Mouse (Mus musculus): ENCODE results near the gene Mfge8.

Mfge8 gene

DNA sequence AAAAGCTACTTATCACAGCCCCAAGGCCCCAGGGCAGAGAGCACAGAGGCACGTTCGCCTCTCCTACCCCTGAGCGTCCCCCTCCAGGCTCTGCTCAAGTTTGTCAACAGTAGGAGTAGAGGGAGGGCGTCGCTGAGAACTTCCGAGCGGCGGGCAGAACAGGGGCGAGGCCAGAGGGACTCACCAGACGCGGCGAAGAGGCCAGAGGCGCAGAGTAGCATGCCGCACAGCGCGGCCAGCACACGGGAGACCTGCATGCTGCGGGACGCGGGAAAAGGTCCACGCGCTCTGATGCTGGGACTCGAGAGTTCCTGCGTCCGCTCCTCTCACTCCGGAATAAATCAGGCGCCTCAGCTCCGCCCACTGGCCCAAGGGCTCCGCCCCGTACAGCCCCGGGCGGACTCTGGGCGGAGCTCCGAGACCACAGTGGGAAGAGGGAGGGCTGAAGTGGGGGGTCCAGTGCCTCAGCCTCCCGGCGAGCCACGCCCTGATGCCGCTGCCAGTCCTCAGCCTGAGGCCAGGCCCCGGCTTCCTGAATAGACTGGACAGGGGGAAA lies at the start of gene Mfge8:
Mfge8 (minus strand) TSS at position 350 of the 556 bp plus-strand sequence.
- peak; percentile 95 for DNase-seq (ENCODE audit: low spot score)

DNA sequence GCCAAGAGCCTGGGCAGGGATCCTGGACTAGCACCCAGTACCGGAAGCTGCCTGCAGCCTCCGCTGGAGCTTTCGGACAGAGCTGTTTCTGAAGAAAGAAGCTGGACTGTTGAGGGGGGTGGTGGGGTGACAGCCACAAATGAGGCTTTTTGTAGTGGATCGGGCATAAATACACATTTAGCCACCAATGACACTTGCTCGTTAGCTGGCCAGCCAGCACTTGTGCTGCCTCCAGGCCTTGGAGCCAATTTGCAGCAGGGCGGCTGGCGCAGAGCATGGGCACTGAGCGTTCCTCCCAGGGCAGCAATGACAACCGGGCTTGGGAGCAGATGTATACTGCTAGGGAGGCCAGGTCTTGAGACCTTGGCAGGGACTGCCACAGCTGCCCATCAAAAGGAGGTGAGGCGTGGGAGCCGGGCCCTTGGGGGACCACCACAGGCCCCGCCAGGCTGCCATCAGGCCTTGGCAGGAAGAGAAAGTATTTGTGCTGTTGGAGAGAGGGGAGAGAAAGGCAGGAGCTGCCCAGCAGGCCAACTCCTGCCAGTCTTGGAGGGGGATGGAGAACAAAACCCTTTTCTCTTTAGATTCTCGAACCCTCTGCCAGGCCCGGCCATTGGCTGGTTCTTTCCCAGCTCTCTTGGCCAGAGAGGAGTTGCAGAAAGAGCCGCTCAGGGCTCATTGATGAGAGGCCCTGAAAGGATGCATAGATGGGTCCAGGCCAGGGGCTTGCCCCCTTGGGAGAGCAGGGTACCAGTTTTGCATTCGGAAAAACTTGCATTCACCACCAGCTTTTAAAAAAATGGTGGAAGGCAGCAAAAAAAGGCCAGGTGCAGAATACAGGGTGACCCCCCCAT lies 45.9 kb upstream of the Mfge8 start:
- no peak for DNase-seq (ENCODE audit: low spot score)

DNA sequence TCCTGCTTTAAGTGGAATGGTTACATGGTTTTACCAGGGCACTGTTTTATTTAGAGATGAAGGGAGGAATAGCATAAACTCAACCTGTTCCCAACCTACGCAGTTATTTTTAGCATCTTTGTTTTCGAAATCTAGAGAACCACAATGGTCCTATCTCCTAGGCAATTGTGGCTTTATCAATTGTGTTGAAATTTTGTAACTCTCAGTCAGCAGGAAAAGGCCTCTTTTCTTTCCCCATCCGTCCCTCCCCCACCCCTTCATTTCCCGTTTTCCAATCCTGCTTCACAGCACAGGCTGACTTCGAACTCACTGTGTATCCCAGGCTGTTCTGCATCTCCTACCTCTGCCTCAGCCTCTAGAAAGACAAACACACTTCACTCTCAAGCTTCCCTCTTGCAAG lies 45.1 kb upstream of the Mfge8 start:
- DNase-seq (ENCODE audit: low spot score) = no peak

DNA sequence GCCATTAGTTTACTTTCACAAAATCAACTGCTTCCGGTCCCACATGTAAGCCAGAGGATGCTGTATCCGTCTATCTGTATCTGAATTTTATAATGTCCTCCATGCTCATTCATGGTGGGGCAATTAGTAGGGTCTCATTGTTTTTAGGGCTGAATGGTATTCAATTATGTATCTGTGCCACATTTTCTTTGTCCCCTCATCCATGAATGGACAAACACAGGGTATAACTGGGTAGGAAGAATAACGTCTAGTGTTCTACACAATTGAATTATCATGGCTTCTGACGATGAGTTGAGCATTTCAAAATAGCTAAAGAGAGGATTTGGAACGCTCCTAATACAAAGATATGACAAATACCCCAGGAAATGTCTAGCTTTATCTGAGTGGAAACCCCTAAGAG lies 42.6 kb upstream of the Mfge8 start:
- no peak for DNase-seq (ENCODE audit: low spot score)

DNA sequence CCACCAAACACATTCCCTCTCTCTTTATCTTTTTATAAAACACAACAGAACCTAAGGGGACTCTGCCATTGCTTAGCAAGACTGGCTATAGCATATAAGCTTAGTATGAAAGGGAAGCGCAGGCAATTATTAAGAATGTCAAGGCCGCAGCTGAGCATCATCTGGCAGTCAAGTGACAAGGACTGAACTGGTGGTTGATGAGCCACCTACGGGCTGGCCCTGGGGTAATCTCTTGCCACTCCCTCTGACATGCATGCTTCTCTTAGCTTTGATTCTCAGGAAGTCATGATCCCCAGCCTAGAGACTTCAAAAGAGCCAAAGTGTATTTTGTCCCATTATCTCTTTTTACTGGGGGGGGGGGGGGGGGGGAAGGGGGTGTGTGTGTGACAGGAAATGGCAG lies 41.7 kb upstream of the Mfge8 start:
- no peak for DNase-seq (ENCODE audit: low spot score)

DNA sequence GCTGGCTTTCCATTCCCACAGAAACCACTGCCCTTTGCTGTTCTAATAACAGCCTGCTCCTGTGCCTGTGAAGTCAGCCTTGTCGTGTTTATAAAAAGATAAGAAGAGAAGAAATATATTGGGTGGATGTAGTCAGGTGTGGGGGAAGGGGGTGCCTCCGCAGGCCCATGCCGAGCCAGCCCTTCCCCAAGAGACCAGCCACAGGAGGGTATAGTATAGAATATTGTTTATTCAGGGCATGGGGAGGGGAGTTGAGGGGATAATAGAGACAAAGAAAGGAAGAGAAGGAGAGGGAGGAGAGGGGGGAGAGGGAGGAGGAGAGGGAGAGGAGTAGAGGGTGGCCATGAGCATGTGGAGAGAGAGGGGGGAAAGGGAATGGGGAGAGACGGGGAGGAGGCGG lies 40.4 kb upstream of the Mfge8 start:
- no peak for DNase-seq (ENCODE audit: low spot score)

DNA sequence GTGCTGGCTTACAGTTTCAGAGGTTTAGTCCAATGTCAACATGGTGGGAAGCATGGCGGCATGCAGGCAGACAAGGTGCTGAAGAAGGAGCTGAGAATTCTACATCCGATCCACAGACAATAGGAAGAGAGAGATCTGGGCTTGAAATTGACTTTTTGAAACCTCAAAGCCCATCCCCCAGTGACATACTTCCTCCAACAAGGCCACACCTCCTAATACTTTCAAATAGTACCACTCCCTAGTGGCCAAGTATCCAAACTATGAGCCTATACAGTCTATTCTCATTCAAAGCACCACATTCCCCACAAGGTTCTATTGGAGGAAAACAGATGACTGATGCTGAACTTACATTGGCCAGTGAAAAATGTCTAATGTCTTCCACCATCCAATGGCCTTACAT lies 38.7 kb upstream of the Mfge8 start:
- DNase-seq (ENCODE audit: low spot score) = no peak

DNA sequence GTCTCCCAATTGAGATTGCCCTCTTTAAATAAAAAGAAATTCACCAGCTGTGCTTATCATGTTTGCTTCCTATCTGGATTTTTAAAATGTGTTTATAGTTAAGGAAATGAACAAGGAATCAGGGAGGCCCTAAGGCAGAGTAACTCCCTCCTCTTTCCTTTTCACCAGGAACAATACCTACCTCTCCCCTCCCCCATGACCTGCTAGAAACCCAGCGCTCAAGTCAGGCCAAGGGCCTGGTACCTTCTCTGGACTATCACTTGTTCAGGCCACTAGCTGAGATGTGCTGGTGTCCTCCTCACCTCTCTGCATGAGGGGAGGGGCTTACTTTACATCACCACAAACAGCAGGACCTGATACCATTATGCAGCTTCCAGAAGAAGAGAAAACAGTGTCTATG lies 34.6 kb upstream of the Mfge8 start:
- DNase-seq (ENCODE audit: low spot score) = no peak

DNA sequence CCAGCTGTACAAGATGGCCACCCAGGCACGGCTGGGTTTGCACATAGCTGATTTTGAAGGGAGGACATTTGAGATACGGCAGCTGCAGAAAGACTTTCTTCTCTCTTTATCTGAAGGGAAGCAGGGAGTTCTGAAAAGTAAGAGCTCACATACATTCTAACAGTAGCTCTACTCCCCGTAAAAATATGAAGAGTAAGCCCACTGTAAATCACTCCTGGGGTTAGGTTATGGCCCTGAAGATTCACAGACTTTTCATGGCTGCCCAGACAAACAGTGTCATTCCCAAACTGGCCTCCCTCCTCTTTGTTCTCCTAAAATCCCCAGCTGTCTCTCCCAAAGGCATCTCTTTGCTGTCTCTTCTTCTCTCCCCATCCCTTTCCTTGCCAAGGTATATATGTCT lies 24.9 kb upstream of the Mfge8 start:
- DNase-seq (ENCODE audit: low spot score) = no peak

DNA sequence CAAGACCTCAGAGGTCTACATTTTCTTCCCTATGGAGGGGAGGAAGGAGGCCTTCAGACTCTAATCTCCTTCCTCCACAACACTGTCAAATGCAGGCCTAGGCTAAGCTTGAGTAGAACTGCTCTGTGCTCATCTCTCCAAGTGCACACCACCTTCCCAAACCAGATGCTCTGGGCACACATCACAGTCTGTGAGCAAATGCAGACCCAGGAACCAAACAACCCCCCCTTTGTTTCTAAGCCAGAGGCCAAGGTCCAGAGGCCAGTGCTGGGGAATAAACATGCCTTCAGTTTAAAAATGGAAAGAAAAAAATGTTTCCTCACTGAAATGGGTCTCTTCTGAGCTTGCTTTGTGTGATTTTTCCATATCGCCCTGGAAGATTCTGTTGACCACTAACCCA lies 22.9 kb upstream of the Mfge8 start:
- DNase-seq (ENCODE audit: low spot score) = no peak

DNA sequence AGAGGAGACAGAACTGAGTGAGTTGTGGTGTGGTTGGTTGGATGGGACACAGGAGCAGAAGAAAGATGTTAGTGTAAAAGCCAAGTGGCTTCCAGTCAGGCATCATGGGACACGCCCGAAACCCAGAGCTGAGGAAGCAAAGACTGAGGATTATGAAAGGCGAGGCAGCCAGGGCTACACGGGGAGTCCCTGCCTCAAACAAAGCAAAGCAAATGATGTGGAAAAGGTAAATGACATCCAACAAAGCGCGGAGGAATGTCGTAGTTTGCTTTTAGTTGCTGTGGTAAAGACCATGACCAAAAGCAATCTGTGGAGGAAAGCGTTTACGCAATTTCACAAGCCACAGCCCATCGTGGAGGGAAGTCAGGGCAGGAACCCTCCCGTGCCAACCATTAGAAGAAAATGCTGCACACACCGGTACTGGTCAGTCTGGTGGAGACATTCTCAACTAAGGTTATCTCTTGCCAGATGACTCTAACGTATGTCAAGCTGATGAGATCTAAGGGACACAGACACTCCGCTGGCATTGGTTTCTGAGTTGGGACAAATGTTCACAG lies 18.2 kb upstream of the Mfge8 start:
- DNase-seq (ENCODE audit: low spot score) = no peak

DNA sequence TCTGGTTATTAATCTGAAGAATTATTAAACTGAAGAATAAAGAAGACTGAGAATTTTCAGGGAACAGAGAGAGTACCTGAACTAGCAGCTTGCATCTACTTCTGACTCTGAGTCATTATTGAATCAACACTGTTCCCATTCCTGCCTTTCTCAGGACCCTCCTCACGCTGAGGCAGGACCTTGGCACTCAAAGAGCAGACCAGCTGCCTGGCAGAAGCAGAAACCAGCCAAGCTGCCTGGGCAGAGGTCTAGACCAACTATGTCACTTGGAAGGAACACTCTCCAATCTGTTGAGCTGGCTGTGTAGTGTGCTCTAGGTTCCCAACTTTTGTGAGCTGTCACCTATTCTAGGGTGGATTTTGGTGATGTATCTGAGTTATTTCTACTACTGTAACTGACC lies 10.5 kb upstream of the Mfge8 start:
- DNase-seq (ENCODE audit: low spot score) = no peak

DNA sequence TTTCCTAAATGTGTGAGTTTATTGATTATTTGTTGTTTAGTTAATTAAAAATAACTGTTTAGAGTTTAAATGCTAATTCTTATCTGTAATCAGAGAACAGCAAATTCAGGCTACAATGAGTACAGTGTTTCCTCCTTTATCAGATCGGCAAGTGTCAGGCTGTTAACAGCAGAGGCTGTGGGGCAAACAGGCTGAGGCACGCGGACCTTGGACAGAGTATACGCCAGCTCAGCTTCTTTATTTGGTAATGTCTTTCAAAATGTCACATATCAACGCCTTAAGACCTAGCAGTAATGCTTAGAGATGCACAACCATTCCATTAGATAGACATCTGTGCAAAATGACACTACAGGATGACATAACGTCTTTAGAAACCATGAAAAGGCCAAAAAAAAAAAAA lies 662 bp upstream of the Mfge8 start:
- DNase-seq (ENCODE audit: low spot score) = no peak

DNA sequence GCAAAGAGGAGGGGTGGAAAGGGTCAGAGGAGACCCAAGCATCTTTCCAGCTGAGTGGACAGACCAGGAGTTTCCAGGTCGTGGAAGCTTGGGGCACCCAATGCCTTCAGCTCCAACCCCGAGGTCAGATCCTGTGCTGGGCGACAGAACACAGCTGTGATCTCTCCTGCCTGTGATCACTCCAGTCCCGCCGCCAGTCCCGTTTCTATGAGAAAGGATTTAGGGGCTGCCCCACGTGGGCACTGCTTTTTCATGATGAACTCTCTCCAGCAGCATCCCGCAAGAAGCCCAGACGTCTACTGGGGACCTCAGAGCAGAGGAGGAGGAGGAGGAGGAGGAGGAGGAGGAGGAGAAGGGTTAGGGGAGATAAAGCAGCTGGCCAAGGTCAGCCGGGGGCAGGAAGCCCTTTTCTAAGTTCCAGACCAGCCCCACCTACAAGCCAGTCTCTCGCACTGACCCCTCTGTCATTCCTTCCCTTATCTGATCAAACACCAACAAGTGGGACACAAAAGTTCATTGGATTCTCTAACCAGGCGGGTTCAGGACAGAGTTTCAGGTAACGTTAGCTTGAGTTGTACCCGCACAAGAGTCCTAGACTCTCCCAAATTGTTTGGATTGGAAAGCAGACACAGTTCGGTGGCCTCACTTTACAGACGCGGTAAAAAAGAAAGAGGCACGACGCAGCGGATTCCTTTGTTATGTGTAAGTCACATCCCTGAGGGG lies 768 bp downstream of the Mfge8 start:
- peak; percentile 36 for DNase-seq (ENCODE audit: low spot score)

DNA sequence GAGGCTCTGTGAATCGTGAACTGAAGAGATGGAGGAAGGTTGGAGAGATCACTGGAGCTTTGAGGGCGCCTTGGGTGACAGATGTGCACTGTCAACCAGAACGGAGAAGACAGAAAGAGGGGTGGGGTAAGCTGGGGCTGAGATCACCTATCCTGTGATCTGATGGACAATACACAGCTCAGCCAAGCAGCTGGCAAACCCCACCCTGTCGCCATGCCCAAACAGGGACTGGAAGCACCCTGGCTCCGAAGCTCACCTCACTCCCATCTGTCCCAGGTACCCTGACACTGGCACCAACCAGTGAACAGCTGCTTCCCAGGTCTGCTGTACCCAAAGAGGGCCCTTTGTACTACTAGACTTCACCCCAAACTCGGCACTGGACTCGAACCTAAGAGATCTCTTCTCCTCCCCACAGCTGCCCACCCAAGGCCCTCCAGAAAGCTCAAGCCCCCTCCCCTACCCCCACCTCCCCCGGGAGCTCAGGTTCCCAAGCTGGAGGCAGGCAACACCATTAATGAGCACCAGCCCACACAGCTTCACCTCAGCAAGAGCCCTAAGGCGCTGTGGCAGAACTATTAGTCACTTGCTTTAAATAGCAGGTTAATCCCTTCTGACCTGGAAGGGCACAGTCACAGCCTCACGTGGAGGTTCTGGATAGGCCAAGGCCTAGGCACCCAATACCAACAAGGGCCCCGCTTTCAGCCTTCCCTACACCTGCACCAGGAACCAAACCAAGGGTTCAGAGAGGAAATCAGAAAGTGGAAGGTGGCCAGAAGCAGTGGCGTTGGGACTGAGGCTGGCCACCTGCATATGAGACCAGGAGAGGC lies 1.6 kb downstream of the Mfge8 start:
- no peak for DNase-seq (ENCODE audit: low spot score)

DNA sequence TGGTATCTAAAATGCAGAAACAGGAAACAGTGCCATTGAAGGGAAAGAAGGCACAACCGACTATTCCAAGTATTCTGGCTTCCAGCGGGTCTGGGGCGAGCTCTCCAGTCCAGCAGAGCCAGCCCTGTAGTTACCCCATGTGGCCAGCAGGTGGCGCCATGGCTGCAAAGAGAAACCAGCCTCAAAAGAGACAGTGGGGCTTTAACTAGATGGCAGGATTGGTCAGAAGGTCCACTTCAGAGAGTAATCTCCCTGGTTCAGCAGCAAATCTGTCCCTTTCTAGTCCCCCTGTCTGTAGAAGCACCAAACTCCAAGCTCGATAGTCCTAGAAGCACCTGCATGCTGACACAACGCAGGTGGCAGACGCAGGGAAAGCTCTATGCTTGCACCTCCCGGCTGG lies 8.0 kb downstream of the Mfge8 start:
- peak; percentile 88 for DNase-seq (ENCODE audit: low spot score)

DNA sequence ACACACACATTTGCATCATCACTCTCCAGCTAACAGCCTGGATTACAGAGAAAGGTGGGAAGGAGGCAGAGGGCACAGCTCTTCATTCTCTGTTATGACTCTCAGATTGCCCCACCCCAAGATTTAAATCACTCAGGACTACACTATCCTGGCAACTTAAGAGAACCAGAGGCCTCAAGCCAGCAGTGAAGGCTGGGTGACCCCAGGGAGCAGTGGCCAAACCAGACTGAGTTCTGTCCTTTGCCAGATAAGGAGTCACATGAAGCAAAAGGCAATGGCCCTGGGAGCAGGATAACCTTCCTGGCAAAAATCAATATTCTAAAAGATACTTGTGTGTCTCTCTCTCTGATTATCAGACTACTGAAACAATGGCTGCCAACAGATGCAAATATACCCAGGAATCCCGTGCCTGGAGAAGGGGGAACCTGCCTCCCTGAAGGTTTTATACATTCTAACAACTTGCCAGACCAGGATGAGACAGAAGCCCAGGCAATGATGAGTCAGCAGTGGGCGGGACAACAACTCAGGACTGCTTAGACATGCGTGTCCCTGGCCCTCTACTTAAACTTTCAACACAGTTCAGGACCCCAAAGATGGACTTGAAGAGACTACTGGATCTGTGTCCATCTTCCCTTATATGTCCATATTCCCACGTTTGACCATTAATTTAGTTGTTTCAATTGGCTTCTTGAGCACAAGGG lies 8.8 kb downstream of the Mfge8 start:
- DNase-seq (ENCODE audit: low spot score) = no peak

DNA sequence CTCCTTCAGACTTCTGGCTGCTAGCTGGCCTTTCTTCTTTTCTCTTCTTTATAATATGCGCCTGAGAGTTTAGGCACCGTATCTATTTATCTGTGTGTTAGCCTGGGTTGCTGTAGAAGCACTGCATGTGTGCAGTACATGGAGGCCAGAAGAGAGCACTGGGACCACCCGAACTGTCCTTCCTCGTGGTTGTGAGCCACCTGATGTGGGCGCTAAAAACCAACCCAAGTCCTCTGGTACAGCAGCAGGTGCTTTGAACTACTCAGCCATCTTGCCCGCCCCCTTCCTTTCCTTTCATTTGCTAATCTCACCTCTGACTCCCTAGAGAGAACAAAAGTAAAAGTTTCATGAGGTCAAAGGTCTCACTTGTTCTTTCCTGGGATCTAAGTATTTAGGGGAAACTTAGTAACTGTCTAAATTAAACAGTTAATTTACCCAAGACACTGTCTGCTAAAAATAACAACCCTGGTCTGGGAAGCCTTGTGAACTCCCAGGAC lies 9.5 kb downstream of the Mfge8 start:
- DNase-seq (ENCODE audit: low spot score) = no peak

DNA sequence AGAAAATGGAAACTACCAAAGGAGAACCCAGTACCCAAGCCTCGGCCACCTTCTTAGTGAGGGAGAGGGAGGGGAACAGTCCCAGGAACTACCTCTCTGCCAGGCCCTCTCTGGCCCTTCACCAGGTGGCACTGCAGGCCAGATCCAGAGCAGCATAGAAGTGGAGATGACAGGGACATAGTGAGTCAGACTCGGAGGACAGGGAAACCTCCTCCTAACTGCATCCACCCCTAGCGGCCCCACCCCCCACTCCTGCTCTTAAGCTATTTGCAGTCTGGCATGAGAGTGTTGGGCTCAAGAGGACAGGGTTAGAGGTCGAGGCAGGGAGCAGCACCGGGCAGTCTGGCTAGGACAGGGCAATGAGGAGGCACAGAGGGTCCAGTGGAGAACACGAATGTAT lies 15.5 kb downstream of the Mfge8 start:
- DNase-seq (ENCODE audit: low spot score) = no peak

DNA sequence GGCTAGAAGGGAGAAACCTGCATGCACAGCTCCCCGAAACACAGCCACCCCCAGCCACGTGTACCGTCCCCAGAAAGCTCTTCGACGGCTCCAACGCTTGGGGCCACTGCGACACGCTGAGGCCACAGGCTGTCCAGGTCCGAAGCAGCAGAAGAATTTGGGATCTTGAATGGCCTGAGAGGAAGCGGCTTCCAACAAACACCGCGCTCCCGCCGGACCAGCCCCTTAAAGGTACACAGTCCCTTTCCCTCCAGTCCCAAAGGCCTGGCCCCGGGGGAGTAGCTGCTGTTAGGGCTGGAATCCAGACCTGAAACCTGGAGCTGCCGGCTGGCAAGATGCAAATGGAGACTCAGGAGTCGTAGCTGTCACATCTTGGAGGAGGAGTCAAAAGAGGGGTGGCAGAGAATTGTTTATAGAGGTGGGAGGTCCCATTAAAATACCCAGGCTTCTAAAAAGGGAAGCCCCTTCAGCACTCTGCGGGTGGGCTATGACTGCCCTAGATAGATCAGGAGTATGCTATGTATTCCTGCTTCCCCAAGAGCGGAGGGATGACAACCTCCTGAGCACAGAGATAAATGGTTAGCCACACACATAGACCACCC lies 17.9 kb downstream of the Mfge8 start, which contains the start of gene Hapln3:
Hapln3 (minus strand) TSS at position 176 of the 602 bp plus-strand sequence.
- DNase-seq (ENCODE audit: low spot score) = peak; percentile 67

DNA sequence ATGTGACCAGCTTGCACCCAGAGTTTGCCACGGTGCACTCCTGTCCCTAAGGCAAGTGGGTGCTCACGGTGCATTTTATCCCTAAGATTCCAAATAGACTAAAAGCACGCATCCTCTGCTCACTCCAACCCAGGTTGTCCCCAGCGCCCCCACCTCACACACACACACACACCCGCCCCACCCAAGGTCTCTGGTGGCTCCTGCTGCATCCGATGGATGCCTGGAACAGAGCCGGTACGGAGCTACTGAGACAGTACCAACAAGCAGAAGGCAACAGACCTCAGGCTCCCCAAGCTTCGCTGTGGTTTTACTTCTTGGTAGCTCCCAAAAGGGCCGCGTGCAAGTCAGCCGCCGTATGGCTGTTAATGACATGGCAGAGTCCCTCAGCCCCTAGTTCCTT lies 18.5 kb downstream of the Mfge8 start:
- DNase-seq (ENCODE audit: low spot score) = no peak

Measured in retina, embryonic 14.5 days (tissue).